Mouse (Mus musculus): ENCODE measurements around the gene Gm17482. TPM values are rescaled to one million over a fixed set of nuclear protein-coding genes. Genes with fewer than 3 reads are reported as not detected.
"Not testable (repeated sequence)": the region's sequence is repeated elsewhere in the genome, so short reads cannot be mapped to it uniquely, and the experiment has no call there.

Gm17482 gene
- polyA plus RNA-seq, 1 experiment from 2014 or later: not detected

GRCm38 (mm10) chr6:115240431-115240830 lies 13.3 kb downstream of the Gm17482 start:
- H3K9me3 ChIP-seq (ENCODE audit: control insufficient read depth, low read length); H3K4me3 ChIP-seq (ENCODE audit: low read depth, low read length); H3K27me3 ChIP-seq (ENCODE audit: control insufficient read depth, insufficient read depth, low read length); H3K36me3 ChIP-seq (ENCODE audit: control insufficient read depth, insufficient read depth, low read length); H3K9ac ChIP-seq (ENCODE audit: low read length); H3K4me2 ChIP-seq (ENCODE audit: low read depth); H3K27ac ChIP-seq (ENCODE audit: low read depth, low read length); H3K4me1 ChIP-seq (ENCODE audit: control insufficient read depth, insufficient read depth, low read length); DNase-seq (ENCODE audit: low spot score); ATAC-seq (ENCODE audit: insufficient read depth, low FRiP score, low TSS enrichment): not testable (repeated sequence)
- WGBS: 50% methylated on average over 2 of the region's 2 CpGs

GRCm38 (mm10) chr6:115241131-115241699 lies 14.1 kb downstream of the Gm17482 start:
- H3K27ac ChIP-seq (ENCODE audit: low read depth, low read length): no peak overlapping the region
- DNase-seq (ENCODE audit: low spot score): no peak
- H3K9ac ChIP-seq (ENCODE audit: low read length): no peak overlapping the region
- no peak for ATAC-seq (ENCODE audit: insufficient read depth, low FRiP score, low TSS enrichment)
- H3K4me1 ChIP-seq (ENCODE audit: control insufficient read depth, insufficient read depth, low read length): no peaks in the 10 kb centered on the region
- H3K36me3 ChIP-seq (ENCODE audit: control insufficient read depth, insufficient read depth, low read length): no peaks in the 10 kb centered on the region
- H3K27me3 ChIP-seq (ENCODE audit: control insufficient read depth, insufficient read depth, low read length): no peaks in the 10 kb centered on the region
- H3K9me3 ChIP-seq (ENCODE audit: control insufficient read depth, low read length): no peaks in the 10 kb centered on the region
- no peak overlapping the region for H3K4me2 ChIP-seq (ENCODE audit: low read depth)
- no peak overlapping the region for H3K4me3 ChIP-seq (ENCODE audit: low read depth, low read length)
- WGBS: 87% methylated on average over 3 of the region's 3 CpGs

GRCm38 (mm10) chr6:115241939-115242338 lies 14.8 kb downstream of the Gm17482 start:
- Histone ChIP-seq H3K4me1 (ENCODE audit: control insufficient read depth, insufficient read depth, low read length) (no peaks in the 10 kb centered on the region), H3K4me2 (ENCODE audit: low read depth) (no peak overlapping the region), H3K9me3 (ENCODE audit: control insufficient read depth, low read length) (no peaks in the 10 kb centered on the region), H3K27me3 (ENCODE audit: control insufficient read depth, insufficient read depth, low read length) (no peaks in the 10 kb centered on the region), H3K4me3 (ENCODE audit: low read depth, low read length) (no peak overlapping the region), H3K27ac (ENCODE audit: low read depth, low read length) (no peak overlapping the region), H3K9ac (ENCODE audit: low read length) (no peak overlapping the region), H3K36me3 (ENCODE audit: control insufficient read depth, insufficient read depth, low read length) (no peaks in the 10 kb centered on the region)
- WGBS: 83% methylated on average over 3 of the region's 3 CpGs
- ATAC-seq (ENCODE audit: insufficient read depth, low FRiP score, low TSS enrichment) (no peak), DNase-seq (ENCODE audit: low spot score) (no peak)

GRCm38 (mm10) chr6:115244222-115244621 lies 17.1 kb downstream of the Gm17482 start:
- Histone ChIP-seq H3K9ac (ENCODE audit: low read length) (no peak overlapping the region), H3K27ac (ENCODE audit: low read depth, low read length) (no peak overlapping the region), H3K27me3 (ENCODE audit: control insufficient read depth, insufficient read depth, low read length) (no peaks in the 10 kb centered on the region), H3K4me3 (ENCODE audit: low read depth, low read length) (no peak overlapping the region), H3K9me3 (ENCODE audit: control insufficient read depth, low read length) (no peaks in the 10 kb centered on the region), H3K4me1 (ENCODE audit: control insufficient read depth, insufficient read depth, low read length) (no peaks in the 10 kb centered on the region), H3K4me2 (ENCODE audit: low read depth) (no peak overlapping the region), H3K36me3 (ENCODE audit: control insufficient read depth, insufficient read depth, low read length) (no peaks in the 10 kb centered on the region)
- 75% methylated on average over 2 of the region's 2 CpGs for WGBS
- no peak for ATAC-seq (ENCODE audit: insufficient read depth, low FRiP score, low TSS enrichment)
- DNase-seq (ENCODE audit: low spot score): no peak

- no peaks in the 10 kb centered on the region for H3K4me1 ChIP-seq (ENCODE audit: control insufficient read depth, insufficient read depth, low read length)
- no peaks in the 10 kb centered on the region for H3K9me3 ChIP-seq (ENCODE audit: control insufficient read depth, low read length)
- H3K27me3 ChIP-seq (ENCODE audit: control insufficient read depth, insufficient read depth, low read length): no peaks in the 10 kb centered on the region
- H3K27ac ChIP-seq (ENCODE audit: low read depth, low read length): no peak overlapping the region
- 88% methylated on average over 3 of the region's 3 CpGs for WGBS
- no peak for ATAC-seq (ENCODE audit: insufficient read depth, low FRiP score, low TSS enrichment)
- no peak overlapping the region for H3K9ac ChIP-seq (ENCODE audit: low read length)
- no peak overlapping the region for H3K4me3 ChIP-seq (ENCODE audit: low read depth, low read length)
- H3K36me3 ChIP-seq (ENCODE audit: control insufficient read depth, insufficient read depth, low read length): no peaks in the 10 kb centered on the region
- H3K4me2 ChIP-seq (ENCODE audit: low read depth): no peak overlapping the region
- no peak for DNase-seq (ENCODE audit: low spot score)
These were observed 18.4 kb downstream of the Gm17482 start for GRCm38 (mm10) chr6:115245500-115246058.

GRCm38 (mm10) chr6:115251531-115251985 lies 24.4 kb downstream of the Gm17482 start:
- peak; percentile 22 for DNase-seq (ENCODE audit: low spot score)
- 3% methylated on average over 13 of the region's 13 CpGs for WGBS
- Histone ChIP-seq H3K4me3 (ENCODE audit: low read depth, low read length) (no peak overlapping the region), H3K4me1 (ENCODE audit: control insufficient read depth, insufficient read depth, low read length) (peaks cover 5% of the 10 kb centered on the region; the same call in 1 of the 2 replicates), H3K9ac (ENCODE audit: low read length) (no peak overlapping the region), H3K9me3 (ENCODE audit: control insufficient read depth, low read length) (no peaks in the 10 kb centered on the region), H3K27me3 (ENCODE audit: control insufficient read depth, insufficient read depth, low read length) (no peaks in the 10 kb centered on the region), H3K4me2 (ENCODE audit: low read depth) (peak overlapping the region; percentile 24; the same call in 1 of the 2 replicates), H3K36me3 (ENCODE audit: control insufficient read depth, insufficient read depth, low read length) (no peaks in the 10 kb centered on the region), H3K27ac (ENCODE audit: low read depth, low read length) (no peak overlapping the region)
- ATAC-seq (ENCODE audit: insufficient read depth, low FRiP score, low TSS enrichment): 0 out of 2 replicates have a peak, but pooled peaks have one; percentile 27

GRCm38 (mm10) chr6:115252099-115252873 lies 25.1 kb downstream of the Gm17482 start, which contains the start of gene Timp4:
Gene Timp4 (minus strand): TSS chr6:115252205.
- no peaks in the 10 kb centered on the region for H3K36me3 ChIP-seq (ENCODE audit: control insufficient read depth, insufficient read depth, low read length)
- no peaks in the 10 kb centered on the region for H3K27me3 ChIP-seq (ENCODE audit: control insufficient read depth, insufficient read depth, low read length)
- DNase-seq (ENCODE audit: low spot score) (no peak), ATAC-seq (ENCODE audit: insufficient read depth, low FRiP score, low TSS enrichment) (no peak)
- peaks cover 5% of the 10 kb centered on the region; the same call in 1 of the 2 replicates for H3K4me1 ChIP-seq (ENCODE audit: control insufficient read depth, insufficient read depth, low read length)
- no peak within 1 kb of the TSS for H3K27ac ChIP-seq (ENCODE audit: low read depth, low read length)
- H3K9me3 ChIP-seq (ENCODE audit: control insufficient read depth, low read length): no peaks in the 10 kb centered on the region
- no peak within 1 kb of the TSS for H3K9ac ChIP-seq (ENCODE audit: low read length)
- 21% methylated on average over 8 of the region's 10 CpGs for WGBS
- peak within 1 kb of the TSS; percentile 24; the same call in 1 of the 2 replicates for H3K4me2 ChIP-seq (ENCODE audit: low read depth)
- H3K4me3 ChIP-seq (ENCODE audit: low read depth, low read length): no peak within 1 kb of the TSS

- Histone ChIP-seq H3K36me3 (ENCODE audit: control insufficient read depth, insufficient read depth, low read length) (no peaks in the 10 kb centered on the region), H3K9me3 (ENCODE audit: control insufficient read depth, low read length) (no peaks in the 10 kb centered on the region), H3K4me2 (ENCODE audit: low read depth) (no peak overlapping the region), H3K9ac (ENCODE audit: low read length) (no peak overlapping the region), H3K4me1 (ENCODE audit: control insufficient read depth, insufficient read depth, low read length) (peaks cover 5% of the 10 kb centered on the region; the same call in 1 of the 2 replicates), H3K27ac (ENCODE audit: low read depth, low read length) (no peak overlapping the region), H3K4me3 (ENCODE audit: low read depth, low read length) (no peak overlapping the region), H3K27me3 (ENCODE audit: control insufficient read depth, insufficient read depth, low read length) (no peaks in the 10 kb centered on the region)
- 83% methylated on average over 3 of the region's 3 CpGs for WGBS
- DNase-seq (ENCODE audit: low spot score): no peak
- no peak for ATAC-seq (ENCODE audit: insufficient read depth, low FRiP score, low TSS enrichment)
These were observed 28.0 kb downstream of the Gm17482 start for GRCm38 (mm10) chr6:115255171-115255570.

All from neural tube, embryonic 11.5 days (tissue).